Mouse (Mus musculus): ENCODE measurements at regions not wholly inside any gene's neighbourhood (a gene's known extent, or its start where the extent isn't known, plus 50 kb on each side); places are given as distances from the start of the nearest gene placed in this dataset.

- no peak for DNase-seq (ENCODE audit: low read depth, low spot score)
Measured at GRCm38 (mm10) chr11:92228855-92229254, 651.5 kb upstream of the Kif2b start.

GRCm38 (mm10) chr11:92208980-92209548 is 631.7 kb upstream of the Kif2b start:
- DNase-seq (ENCODE audit: low read depth, low spot score) = no peak

- peak; percentile 38 for DNase-seq (ENCODE audit: low read depth, low spot score)
Measured at GRCm38 (mm10) chr11:92178393-92178792, 601.0 kb upstream of the Kif2b start.

GRCm38 (mm10) chr11:92153124-92153523 is 575.8 kb upstream of the Kif2b start:
- no peak for DNase-seq (ENCODE audit: low read depth, low spot score)

GRCm38 (mm10) chr11:92135677-92136076 is 558.3 kb upstream of the Kif2b start:
- DNase-seq (ENCODE audit: low read depth, low spot score) = peak; percentile 27

- DNase-seq (ENCODE audit: low read depth, low spot score) = peak; percentile 2
Measured at GRCm38 (mm10) chr11:92134891-92135590, 557.7 kb upstream of the Kif2b start.

- DNase-seq (ENCODE audit: low read depth, low spot score) = no peak
Measured at GRCm38 (mm10) chr11:92084766-92085165, 507.4 kb upstream of the Kif2b start.

GRCm38 (mm10) chr11:92041695-92042094 is 464.3 kb upstream of the Kif2b start:
- peak; percentile 25 for DNase-seq (ENCODE audit: low read depth, low spot score)

- no peak for DNase-seq (ENCODE audit: low read depth, low spot score)
Measured at GRCm38 (mm10) chr11:92040161-92040560, 462.8 kb upstream of the Kif2b start.

GRCm38 (mm10) chr11:92018419-92018818 is 441.1 kb upstream of the Kif2b start:
- DNase-seq (ENCODE audit: low read depth, low spot score) = no peak

GRCm38 (mm10) chr11:92011284-92011683 is 433.9 kb upstream of the Kif2b start:
- DNase-seq (ENCODE audit: low read depth, low spot score) = no peak

- no peak for DNase-seq (ENCODE audit: low read depth, low spot score)
Measured at GRCm38 (mm10) chr11:91995524-91995923, 418.2 kb upstream of the Kif2b start.

GRCm38 (mm10) chr11:91969531-91969930 is 392.2 kb upstream of the Kif2b start:
- no peak for DNase-seq (ENCODE audit: low read depth, low spot score)

GRCm38 (mm10) chr11:91944336-91944735 is 367.0 kb upstream of the Kif2b start:
- DNase-seq (ENCODE audit: low read depth, low spot score) = no peak

All from ES-CJ7 (cell line).